Mouse (Mus musculus): ENCODE data around the gene Lrrc2. TPM values are rescaled to one million over a fixed set of nuclear protein-coding genes. Genes with fewer than 3 reads are reported as not detected.

Lrrc2 gene
- polyA plus RNA-seq (2014; fragmentation: Nextera tagmentation; extraction: Ambion mirVana) = 0.38 and 0.51 TPM in 2 replicates

- H3K27me3 ChIP-seq (ENCODE audit: control insufficient read depth, insufficient read depth, low read length) = no peaks in the 10 kb centered on the region; the same call in 1 of the 2 replicates
- 91% methylated on average over 11 of the region's 11 CpGs for WGBS
Observed at GRCm38 (mm10) chr9:110951397-110951796, at the start of gene Lrrc2. Lrrc2 (plus strand) TSS chr9:110951545.

DNA sequence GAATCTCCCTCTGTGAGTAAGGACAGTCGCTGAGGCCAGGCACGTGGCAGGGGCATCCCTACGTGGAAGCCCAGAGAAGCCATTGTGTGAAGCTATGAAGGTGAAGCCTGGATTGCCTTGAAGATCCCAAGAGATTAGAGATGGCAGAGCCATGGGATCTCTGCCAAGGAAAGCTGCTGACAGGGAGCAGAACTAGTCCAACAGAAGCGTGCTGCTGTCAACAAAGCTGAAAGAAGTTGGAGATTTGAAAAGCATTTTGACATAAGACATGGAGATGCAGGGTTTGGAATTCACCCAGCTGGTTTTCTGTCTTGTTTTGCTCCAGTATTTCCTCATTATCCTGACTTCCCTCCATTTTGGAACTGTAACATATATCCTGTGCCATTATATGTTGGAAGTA lies 49.1 kb upstream of the Lrrc2 start:
- Histone ChIP-seq H3K27me3 (ENCODE audit: control insufficient read depth, insufficient read depth, low read length) (no peaks in the 10 kb centered on the region), H3K27ac (replicated peaks; ENCODE audit: low read depth, low read length) (no peak overlapping the region), H3K9ac (replicated peaks; ENCODE audit: low read length) (no peak overlapping the region), H3K36me3 (ENCODE audit: control insufficient read depth, insufficient read depth, low read length) (no peaks in the 10 kb centered on the region), H3K4me2 (ENCODE audit: low read length) (no peak overlapping the region), H3K9me3 (ENCODE audit: control insufficient read depth, low read length) (no peaks in the 10 kb centered on the region), H3K4me3 (replicated peaks; ENCODE audit: low read depth, low read length) (no peak overlapping the region), H3K4me1 (ENCODE audit: control insufficient read depth, insufficient read depth, low read length) (no peaks in the 10 kb centered on the region)
- DNase-seq = no peak
- ATAC-seq (ENCODE audit: low FRiP score, low TSS enrichment) = no peak
- 90% methylated on average over 4 of the region's 4 CpGs for WGBS

More at GRCm38 (mm10) chr9:110951397-110951796, at the start of gene Lrrc2:
- ATAC-seq (ENCODE audit: low FRiP score, low TSS enrichment) = no peak
- H3K4me3 ChIP-seq (replicated peaks; ENCODE audit: low read depth, low read length) = no peak within 1 kb of the TSS
- no peak within 1 kb of the TSS for H3K27ac ChIP-seq (replicated peaks; ENCODE audit: low read depth, low read length)
- H3K4me2 ChIP-seq (ENCODE audit: low read length) = no peak within 1 kb of the TSS
- no peaks in the 10 kb centered on the region for H3K36me3 ChIP-seq (ENCODE audit: control insufficient read depth, insufficient read depth, low read length)
- DNase-seq = no peak
- H3K9ac ChIP-seq (replicated peaks; ENCODE audit: low read length) = no peak within 1 kb of the TSS
- no peaks in the 10 kb centered on the region for H3K9me3 ChIP-seq (ENCODE audit: control insufficient read depth, low read length)
- peaks cover 16% of the 10 kb centered on the region; the same call in 1 of the 2 replicates for H3K4me1 ChIP-seq (ENCODE audit: control insufficient read depth, insufficient read depth, low read length)

GRCm38 (mm10) chr9:110907201-110907837 lies 44.0 kb upstream of the Lrrc2 start:
- no peak overlapping the region for H3K4me3 ChIP-seq (replicated peaks; ENCODE audit: low read depth, low read length)
- no peaks in the 10 kb centered on the region for H3K27me3 ChIP-seq (ENCODE audit: control insufficient read depth, insufficient read depth, low read length)
- no peak for ATAC-seq (ENCODE audit: low FRiP score, low TSS enrichment)

DNA sequence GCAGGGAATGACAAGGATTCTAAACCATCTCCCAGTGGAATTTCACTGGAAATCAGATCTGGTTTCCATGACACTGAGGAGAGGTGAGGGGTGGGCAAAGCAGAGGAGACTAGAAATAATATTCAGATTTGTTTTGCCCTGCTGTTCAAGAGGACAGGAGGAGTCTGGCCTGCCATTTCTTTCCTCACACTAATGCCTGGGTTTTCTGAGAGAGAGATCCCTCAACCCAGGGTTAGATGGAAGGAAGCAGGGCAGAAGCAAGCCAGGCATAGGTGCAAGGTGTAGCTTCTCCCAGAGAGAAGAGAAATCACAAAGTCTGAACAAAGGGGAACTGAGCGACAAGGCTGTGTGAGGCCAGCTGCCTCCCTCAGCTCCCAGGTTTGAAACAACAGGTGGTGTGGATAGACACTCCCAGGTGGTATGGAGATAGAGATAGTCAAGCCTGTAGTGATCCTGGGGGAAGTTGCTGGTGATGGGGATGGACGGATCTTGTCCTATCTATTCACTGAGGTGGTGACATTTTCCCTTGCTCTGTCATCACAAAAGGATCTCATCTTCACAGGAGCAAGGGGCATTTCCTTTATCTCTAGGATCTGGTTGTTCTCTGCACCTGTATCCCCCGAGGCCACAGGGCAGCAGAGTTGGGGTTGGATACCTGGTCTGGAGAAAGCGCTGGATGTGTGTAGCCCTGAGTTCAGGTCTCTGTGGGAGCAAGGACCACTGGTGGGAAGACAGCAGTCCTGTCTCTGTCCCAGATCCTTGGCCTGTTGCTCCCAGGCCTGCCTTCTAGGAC lies 43.3 kb upstream of the Lrrc2 start:
- H3K9ac ChIP-seq (replicated peaks; ENCODE audit: low read length) = no peak overlapping the region
- no peak for DNase-seq
- H3K27me3 ChIP-seq (ENCODE audit: control insufficient read depth, insufficient read depth, low read length) = no peaks in the 10 kb centered on the region
- no peaks in the 10 kb centered on the region for H3K9me3 ChIP-seq (ENCODE audit: control insufficient read depth, low read length)
- H3K4me2 ChIP-seq (ENCODE audit: low read length) = no peak overlapping the region
- no peaks in the 10 kb centered on the region for H3K36me3 ChIP-seq (ENCODE audit: control insufficient read depth, insufficient read depth, low read length)
- H3K4me3 ChIP-seq (replicated peaks; ENCODE audit: low read depth, low read length) = no peak overlapping the region
- no peak overlapping the region for H3K27ac ChIP-seq (replicated peaks; ENCODE audit: low read depth, low read length)
- ATAC-seq (ENCODE audit: low FRiP score, low TSS enrichment) = no peak
- no peaks in the 10 kb centered on the region for H3K4me1 ChIP-seq (ENCODE audit: control insufficient read depth, insufficient read depth, low read length)
- 80% methylated on average over 4 of the region's 4 CpGs for WGBS

More at GRCm38 (mm10) chr9:110907201-110907837, 44.0 kb upstream of the Lrrc2 start:
- DNase-seq = no peak
- Histone ChIP-seq H3K4me2 (ENCODE audit: low read length) (no peak overlapping the region), H3K4me1 (ENCODE audit: control insufficient read depth, insufficient read depth, low read length) (no peaks in the 10 kb centered on the region), H3K9ac (replicated peaks; ENCODE audit: low read length) (no peak overlapping the region), H3K9me3 (ENCODE audit: control insufficient read depth, low read length) (no peaks in the 10 kb centered on the region), H3K27ac (replicated peaks; ENCODE audit: low read depth, low read length) (no peak overlapping the region), H3K36me3 (ENCODE audit: control insufficient read depth, insufficient read depth, low read length) (no peaks in the 10 kb centered on the region)
- WGBS = 92% methylated on average over 11 of the region's 11 CpGs

DNA sequence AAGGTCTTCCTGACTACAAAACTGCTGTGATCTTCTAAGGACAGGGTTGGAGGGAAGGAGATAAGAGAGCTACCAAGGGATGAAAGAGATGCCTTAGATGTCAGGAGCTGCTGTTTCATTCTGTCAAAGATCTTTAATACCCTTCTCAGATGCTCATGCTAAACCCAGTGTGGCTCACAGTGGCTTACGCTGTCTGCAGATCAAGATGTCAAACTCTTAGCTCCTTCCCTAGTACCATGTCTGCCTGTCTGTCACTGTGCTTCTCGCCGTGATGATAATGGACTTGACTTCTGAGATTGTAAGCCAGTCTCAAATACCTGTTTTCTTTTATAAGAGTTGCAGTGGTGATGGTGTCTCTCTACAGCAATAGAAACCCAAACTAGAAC lies 42.7 kb upstream of the Lrrc2 start:
- no peak for ATAC-seq (ENCODE audit: low FRiP score, low TSS enrichment)
- Histone ChIP-seq H3K4me2 (ENCODE audit: low read length) (no peak overlapping the region), H3K27me3 (ENCODE audit: control insufficient read depth, insufficient read depth, low read length) (no peaks in the 10 kb centered on the region), H3K9me3 (ENCODE audit: control insufficient read depth, low read length) (no peaks in the 10 kb centered on the region), H3K9ac (replicated peaks; ENCODE audit: low read length) (no peak overlapping the region), H3K27ac (replicated peaks; ENCODE audit: low read depth, low read length) (no peak overlapping the region), H3K36me3 (ENCODE audit: control insufficient read depth, insufficient read depth, low read length) (no peaks in the 10 kb centered on the region), H3K4me1 (ENCODE audit: control insufficient read depth, insufficient read depth, low read length) (no peaks in the 10 kb centered on the region), H3K4me3 (replicated peaks; ENCODE audit: low read depth, low read length) (no peak overlapping the region)
- WGBS = 87% methylated on average over 3 of the region's 3 CpGs
- DNase-seq = no peak

- WGBS = 82% methylated on average over 6 of the region's 6 CpGs
- no peak overlapping the region for H3K9ac ChIP-seq (replicated peaks; ENCODE audit: low read length)
- H3K9me3 ChIP-seq (ENCODE audit: control insufficient read depth, low read length) = no peaks in the 10 kb centered on the region
- ATAC-seq (ENCODE audit: low FRiP score, low TSS enrichment) (no peak), DNase-seq (no peak)
- H3K36me3 ChIP-seq (ENCODE audit: control insufficient read depth, insufficient read depth, low read length) = no peaks in the 10 kb centered on the region
- H3K4me3 ChIP-seq (replicated peaks; ENCODE audit: low read depth, low read length) = no peak overlapping the region
- H3K4me2 ChIP-seq (ENCODE audit: low read length) = no peak overlapping the region
- H3K4me1 ChIP-seq (ENCODE audit: control insufficient read depth, insufficient read depth, low read length) = no peaks in the 10 kb centered on the region
- H3K27ac ChIP-seq (replicated peaks; ENCODE audit: low read depth, low read length) = no peak overlapping the region
- no peaks in the 10 kb centered on the region for H3K27me3 ChIP-seq (ENCODE audit: control insufficient read depth, insufficient read depth, low read length)
Observed at GRCm38 (mm10) chr9:110909371-110909967, 41.9 kb upstream of the Lrrc2 start.

GRCm38 (mm10) chr9:110914631-110915236 lies 36.6 kb upstream of the Lrrc2 start:
- Histone ChIP-seq H3K9me3 (ENCODE audit: control insufficient read depth, low read length) (no peaks in the 10 kb centered on the region), H3K4me3 (replicated peaks; ENCODE audit: low read depth, low read length) (no peak overlapping the region), H3K4me2 (ENCODE audit: low read length) (no peak overlapping the region), H3K36me3 (ENCODE audit: control insufficient read depth, insufficient read depth, low read length) (no peaks in the 10 kb centered on the region), H3K4me1 (ENCODE audit: control insufficient read depth, insufficient read depth, low read length) (no peaks in the 10 kb centered on the region), H3K27me3 (ENCODE audit: control insufficient read depth, insufficient read depth, low read length) (no peaks in the 10 kb centered on the region), H3K27ac (replicated peaks; ENCODE audit: low read depth, low read length) (no peak overlapping the region), H3K9ac (replicated peaks; ENCODE audit: low read length) (no peak overlapping the region)
- 63% methylated on average over 21 of the region's 21 CpGs for WGBS
- DNase-seq (no peak), ATAC-seq (ENCODE audit: low FRiP score, low TSS enrichment) (no peak)

DNA sequence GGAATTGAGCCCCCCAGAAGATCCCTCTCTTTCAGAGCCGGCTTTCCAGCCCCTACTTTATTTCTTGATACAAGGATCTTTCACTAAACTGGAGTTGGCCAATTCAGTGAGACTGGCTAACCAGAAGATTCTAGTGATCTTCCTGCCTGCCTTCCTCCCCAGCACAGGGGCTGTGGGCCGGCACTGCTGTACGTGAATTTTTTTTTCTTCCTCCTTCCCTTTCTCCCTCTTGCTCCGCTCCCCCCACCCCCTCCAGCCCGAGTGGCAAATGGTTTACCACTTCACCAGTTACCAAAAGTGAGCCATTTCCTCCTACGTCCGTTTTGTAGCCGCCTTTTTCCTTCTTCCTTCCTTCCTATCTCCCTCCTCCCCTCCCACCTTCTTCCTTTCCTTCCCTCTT lies 35.9 kb upstream of the Lrrc2 start:
- no peak overlapping the region for H3K4me3 ChIP-seq (replicated peaks; ENCODE audit: low read depth, low read length)
- no peak overlapping the region for H3K4me2 ChIP-seq (ENCODE audit: low read length)
- no peak overlapping the region for H3K27ac ChIP-seq (replicated peaks; ENCODE audit: low read depth, low read length)
- ATAC-seq (ENCODE audit: low FRiP score, low TSS enrichment) (no peak), DNase-seq (no peak)
- 79% methylated on average over 8 of the region's 8 CpGs for WGBS
- H3K27me3 ChIP-seq (ENCODE audit: control insufficient read depth, insufficient read depth, low read length) = no peaks in the 10 kb centered on the region
- no peaks in the 10 kb centered on the region for H3K4me1 ChIP-seq (ENCODE audit: control insufficient read depth, insufficient read depth, low read length)
- H3K9me3 ChIP-seq (ENCODE audit: control insufficient read depth, low read length) = no peaks in the 10 kb centered on the region
- H3K36me3 ChIP-seq (ENCODE audit: control insufficient read depth, insufficient read depth, low read length) = no peaks in the 10 kb centered on the region
- H3K9ac ChIP-seq (replicated peaks; ENCODE audit: low read length) = no peak overlapping the region

Measured in midbrain, embryonic 14.5 days (tissue).